Mouse (Mus musculus) embryo, embryonic 11 days (tissue): Measurements from ENCODE around the gene Atg2b.

ENCODE experiments used
- DNase-seq: peaks from one replicate; pipeline ENCODE4 v3.0.0-alpha.2; 2015

Atg2b gene

GRCm38 (mm10) chr12:105685001-105685691 is at the start of gene Atg2b:
Gene Atg2b, minus strand, starts transcription at chr12:105685211.
- DNase-seq = peak; percentile 100

- DNase-seq = no peak
Observed at GRCm38 (mm10) chr12:105733370-105734159, 48.6 kb upstream of the Atg2b start.

- DNase-seq = no peak
Observed at GRCm38 (mm10) chr12:105730851-105731460, 45.9 kb upstream of the Atg2b start.

GRCm38 (mm10) chr12:105727964-105728363 is 43.0 kb upstream of the Atg2b start:
- peak; percentile 47 for DNase-seq

GRCm38 (mm10) chr12:105727268-105727667 is 42.3 kb upstream of the Atg2b start:
- DNase-seq = no peak

- DNase-seq = no peak
Observed at GRCm38 (mm10) chr12:105725736-105726135, 40.7 kb upstream of the Atg2b start.

GRCm38 (mm10) chr12:105724616-105725015 is 39.6 kb upstream of the Atg2b start:
- DNase-seq = no peak

- peak; percentile 70 for DNase-seq
Observed at GRCm38 (mm10) chr12:105722657-105723056, 37.6 kb upstream of the Atg2b start.

- peak; percentile 28 for DNase-seq
Observed at GRCm38 (mm10) chr12:105721452-105722132, 36.6 kb upstream of the Atg2b start.

- no peak for DNase-seq
Observed at GRCm38 (mm10) chr12:105720196-105720595, 35.2 kb upstream of the Atg2b start.

- DNase-seq = no peak
Observed at GRCm38 (mm10) chr12:105718616-105719015, 33.6 kb upstream of the Atg2b start.

- DNase-seq = peak; percentile 87
Observed at GRCm38 (mm10) chr12:105705799-105706487, 20.9 kb upstream of the Atg2b start, which contains the start of gene Ak7. Gene Ak7, plus strand, starts transcription at chr12:105705976.

- DNase-seq = no peak
Observed at GRCm38 (mm10) chr12:105700433-105700832, 15.4 kb upstream of the Atg2b start.

GRCm38 (mm10) chr12:105697104-105697780 is 12.2 kb upstream of the Atg2b start:
- DNase-seq = no peak

GRCm38 (mm10) chr12:105695848-105696247 is 10.8 kb upstream of the Atg2b start:
- no peak for DNase-seq

GRCm38 (mm10) chr12:105694021-105694420 is 9.0 kb upstream of the Atg2b start:
- no peak for DNase-seq

GRCm38 (mm10) chr12:105689435-105689834 is 4.4 kb upstream of the Atg2b start:
- no peak for DNase-seq

GRCm38 (mm10) chr12:105688546-105688945 is 3.5 kb upstream of the Atg2b start:
- no peak for DNase-seq

GRCm38 (mm10) chr12:105687416-105687815 is 2.4 kb upstream of the Atg2b start:
- no peak for DNase-seq

- DNase-seq = no peak
Observed at GRCm38 (mm10) chr12:105686791-105687190, 1.8 kb upstream of the Atg2b start.
